Mouse (Mus musculus) c-Kit-positive CD71-negative TER-119-negative erythroid progenitor cells, embryonic 14.5 days (primary cell): ENCODE results near the gene Kalrn.

Source experiments
- DNase-seq: peaks from one replicate; pipeline ENCODE4 v3.0.0-alpha.2; 2013; ENCODE audit warnings: low read depth

Gene Kalrn

GRCm38 (mm10) chr16:33937567-33937966 lies 635.8 kb downstream of the Kalrn start:
- no peak for DNase-seq

- no peak for DNase-seq
These were observed 636.4 kb downstream of the Kalrn start for GRCm38 (mm10) chr16:33936885-33937284.

- DNase-seq: no peak
These were observed 637.9 kb downstream of the Kalrn start for GRCm38 (mm10) chr16:33935407-33935785.

- DNase-seq: no peak
These were observed 638.5 kb downstream of the Kalrn start for GRCm38 (mm10) chr16:33934701-33935406.

- DNase-seq: no peak
These were observed 639.9 kb downstream of the Kalrn start for GRCm38 (mm10) chr16:33933411-33933810.

GRCm38 (mm10) chr16:33932126-33932525 lies 641.2 kb downstream of the Kalrn start:
- no peak for DNase-seq

GRCm38 (mm10) chr16:33931682-33932081 lies 641.6 kb downstream of the Kalrn start:
- no peak for DNase-seq

- DNase-seq: no peak
These were observed 642.5 kb downstream of the Kalrn start for GRCm38 (mm10) chr16:33930785-33931184.

GRCm38 (mm10) chr16:33928788-33929462 lies 644.4 kb downstream of the Kalrn start:
- DNase-seq: no peak

- DNase-seq: no peak
These were observed 646.0 kb downstream of the Kalrn start for GRCm38 (mm10) chr16:33927263-33927824.

- DNase-seq: no peak
These were observed 649.6 kb downstream of the Kalrn start for GRCm38 (mm10) chr16:33923758-33924157.

GRCm38 (mm10) chr16:33923001-33923316 lies 650.4 kb downstream of the Kalrn start:
- no peak for DNase-seq

GRCm38 (mm10) chr16:33922111-33923000 lies 651.0 kb downstream of the Kalrn start:
- DNase-seq: peak; percentile 51

GRCm38 (mm10) chr16:33921514-33921913 lies 651.8 kb downstream of the Kalrn start:
- no peak for DNase-seq
